Mouse (Mus musculus) hindbrain, embryonic 12.5 days (tissue): ENCODE results near the gene Zic3. TPM values are rescaled to one million over a fixed set of nuclear protein-coding genes. Genes with fewer than 3 reads are reported as not detected.
A peak's percentile ranks its signal among the peaks of the same experiment; 100 is the strongest.

Source experiments
- ATAC-seq: fragments of 200-750 bp; cut with Nextera tagmentation; 2 replicates; pipeline ENCODE4 v1.8.0; 2017; ENCODE audit warnings: moderate TSS enrichment; ENCODE audit not compliant: low FRiP score
- H3K27ac ChIP-seq: fragments of 300-500 bp; sonication (generic); 2 replicates; pipeline ENCODE4 v1.5.1; 2016; ENCODE audit warnings: mild to moderate bottlenecking
- H3K27me3 ChIP-seq: fragments of 300-500 bp; sonication (generic); 2 replicates; pipeline ENCODE4 v1.6.1; 2016; ENCODE audit warnings: mild to moderate bottlenecking
- H3K36me3 ChIP-seq: fragments of 300-500 bp; sonication (generic); 2 replicates; pipeline ENCODE4 v1.6.1; 2016; ENCODE audit warnings: mild to moderate bottlenecking
- H3K4me1 ChIP-seq: fragments of 300-500 bp; sonication (generic); 2 replicates; pipeline ENCODE4 v1.6.1; 2016
- H3K4me2 ChIP-seq: fragments of 300-500 bp; sonication (generic); replicated peaks from 2 replicates; pipeline ENCODE4 v1.6.1; 2016; ENCODE audit warnings: mild to moderate bottlenecking
- H3K4me3 ChIP-seq: fragments of 300-500 bp; sonication (generic); 2 replicates; pipeline ENCODE4 v1.5.1; 2016; ENCODE audit warnings: mild to moderate bottlenecking
- H3K9ac ChIP-seq: fragments of 300-500 bp; sonication (generic); 2 replicates; pipeline ENCODE4 v1.6.1; 2016; ENCODE audit warnings: mild to moderate bottlenecking, moderate library complexity
- H3K9me3 ChIP-seq: fragments of 300-500 bp; sonication (generic); replicated peaks from 2 replicates; pipeline ENCODE4 v1.6.1; 2016; ENCODE audit warnings: mild to moderate bottlenecking
- WGBS: fragments of 180-500 bp; shearing (Covaris S2); methylation state at CpG from one replicate; pipeline ENCODE4 v1.1.7; 2016; 5-methylcytosine and 5-hydroxymethylcytosine counted together
- polyA plus RNA-seq: library from polyadenylated mRNA; unstranded; fragments of >200 nt; fragmentation: Nextera tagmentation; extraction: Ambion mirVana; gene quantifications from 2 replicates; pipeline ENCODE4 v1.2.1, GENCODE M21; 2016

The Zic3 gene
- polyA plus RNA-seq, 1 experiment from 2014 or later = 31.5 TPM

- Histone ChIP-seq H3K4me3 (peak overlapping the region; percentile 43), H3K9me3 (no peaks in the 10 kb centered on the region), H3K27me3 (peaks cover 22% of the 10 kb centered on the region), H3K27ac (peak overlapping the region; percentile 78), H3K4me2 (peak overlapping the region; percentile 56), H3K9ac (peak overlapping the region; percentile 61; the same call in 1 of the 2 replicates), H3K4me1 (no peaks in the 10 kb centered on the region), H3K36me3 (no peaks in the 10 kb centered on the region)
- WGBS = 24% methylated on average over 48 of the region's 48 CpGs
- ATAC-seq = peak; percentile 95
Observed at GRCm38 (mm10) chrX:58030100-58030834, 7.8 kb downstream of the Zic3 start.

DNA sequence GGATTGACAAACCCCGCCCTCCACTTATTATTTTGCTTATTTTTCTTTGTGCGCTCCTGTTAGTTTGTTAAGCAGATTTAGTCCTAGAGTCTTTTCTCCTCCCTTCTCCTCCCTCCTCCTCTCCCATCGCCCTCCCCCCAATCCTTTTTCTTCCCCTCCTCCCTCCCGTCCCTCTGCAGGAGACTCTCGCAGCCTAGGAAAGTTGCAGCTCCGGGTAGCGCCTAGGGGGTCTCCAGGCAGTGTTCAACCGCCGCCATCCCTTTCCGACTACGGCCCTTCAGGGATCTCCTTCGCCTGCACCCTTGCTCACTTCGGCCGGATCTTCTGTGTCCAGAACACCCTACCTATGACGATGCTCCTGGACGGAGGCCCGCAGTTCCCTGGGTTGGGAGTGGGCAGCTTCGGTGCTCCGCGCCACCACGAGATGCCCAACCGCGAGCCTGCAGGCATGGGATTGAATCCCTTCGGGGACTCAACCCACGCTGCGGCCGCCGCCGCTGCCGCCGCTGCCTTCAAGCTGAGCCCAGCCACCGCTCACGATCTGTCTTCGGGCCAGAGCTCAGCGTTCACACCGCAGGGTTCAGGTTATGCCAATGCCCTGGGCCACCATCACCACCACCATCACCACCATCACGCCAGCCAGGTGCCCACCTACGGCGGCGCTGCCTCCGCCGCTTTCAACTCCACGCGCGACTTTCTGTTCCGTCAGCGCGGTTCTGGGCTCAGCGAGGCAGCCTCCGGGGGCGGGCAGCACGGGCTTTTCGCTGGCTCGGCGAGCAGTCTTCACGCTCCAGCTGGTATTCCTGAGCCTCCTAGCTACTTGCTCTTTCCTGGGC, 8.6 kb downstream of the Zic3 start:
- H3K4me1 ChIP-seq = no peaks in the 10 kb centered on the region
- H3K4me2 ChIP-seq = peak overlapping the region; percentile 56
- ATAC-seq = peak; percentile 59
- no peaks in the 10 kb centered on the region for H3K9me3 ChIP-seq
- peak overlapping the region; percentile 61 for H3K9ac ChIP-seq
- H3K27ac ChIP-seq = peak overlapping the region; percentile 78
- WGBS = 20% methylated on average over 54 of the region's 56 CpGs
- peak overlapping the region; percentile 43 for H3K4me3 ChIP-seq
- no peaks in the 10 kb centered on the region for H3K36me3 ChIP-seq
- peaks cover 16% of the 10 kb centered on the region for H3K27me3 ChIP-seq

- peak overlapping the region; percentile 78 for H3K27ac ChIP-seq
- H3K4me2 ChIP-seq = peak overlapping the region; percentile 56
- 16% methylated on average over 56 of the region's 56 CpGs for WGBS
- H3K9me3 ChIP-seq = no peaks in the 10 kb centered on the region
- ATAC-seq = no peak
- H3K27me3 ChIP-seq = peaks cover 16% of the 10 kb centered on the region
- H3K9ac ChIP-seq = peak overlapping the region; percentile 61
- peak overlapping the region; percentile 43 for H3K4me3 ChIP-seq
- no peaks in the 10 kb centered on the region for H3K4me1 ChIP-seq
- no peaks in the 10 kb centered on the region for H3K36me3 ChIP-seq
Observed at GRCm38 (mm10) chrX:58031671-58032605, 9.4 kb downstream of the Zic3 start.

GRCm38 (mm10) chrX:58032622-58033021, 10.1 kb downstream of the Zic3 start:
- Histone ChIP-seq H3K9me3 (no peaks in the 10 kb centered on the region), H3K4me3 (peak overlapping the region; percentile 43), H3K27me3 (peaks cover 15% of the 10 kb centered on the region), H3K9ac (peak overlapping the region; percentile 40), H3K36me3 (no peaks in the 10 kb centered on the region), H3K4me2 (peak overlapping the region; percentile 56), H3K27ac (no peak overlapping the region), H3K4me1 (no peaks in the 10 kb centered on the region)
- 28% methylated on average over 7 of the region's 7 CpGs for WGBS
- no peak for ATAC-seq

GRCm38 (mm10) chrX:58033521-58033920, 11.0 kb downstream of the Zic3 start:
- Histone ChIP-seq H3K4me2 (peak overlapping the region; percentile 34), H3K36me3 (no peaks in the 10 kb centered on the region), H3K27me3 (peaks cover 19% of the 10 kb centered on the region), H3K9ac (peak overlapping the region; percentile 40), H3K4me3 (peak overlapping the region; percentile 43), H3K9me3 (no peaks in the 10 kb centered on the region), H3K4me1 (no peaks in the 10 kb centered on the region), H3K27ac (no peak overlapping the region)
- ATAC-seq = no peak
- WGBS = 23% methylated on average over 22 of the region's 22 CpGs

GRCm38 (mm10) chrX:58038061-58039007, 15.8 kb downstream of the Zic3 start:
- peak overlapping the region; percentile 77 for H3K27ac ChIP-seq
- no peaks in the 10 kb centered on the region for H3K4me1 ChIP-seq
- H3K27me3 ChIP-seq = peaks cover 14% of the 10 kb centered on the region
- peak overlapping the region; percentile 49 for H3K4me2 ChIP-seq
- H3K36me3 ChIP-seq = no peaks in the 10 kb centered on the region
- peak; percentile 89 for ATAC-seq
- WGBS = 18% methylated on average over 64 of the region's 70 CpGs
- peak overlapping the region; percentile 37 for H3K4me3 ChIP-seq
- no peaks in the 10 kb centered on the region for H3K9me3 ChIP-seq
- peak overlapping the region; percentile 4; the same call in 1 of the 2 replicates for H3K9ac ChIP-seq

GRCm38 (mm10) chrX:58039703-58040102, 17.2 kb downstream of the Zic3 start:
- no peak overlapping the region for H3K4me2 ChIP-seq
- no peak for ATAC-seq
- no peak overlapping the region for H3K4me3 ChIP-seq
- H3K27ac ChIP-seq = no peak overlapping the region
- H3K9ac ChIP-seq = no peak overlapping the region
- no peaks in the 10 kb centered on the region for H3K4me1 ChIP-seq
- H3K27me3 ChIP-seq = peaks cover 14% of the 10 kb centered on the region
- WGBS = 38% methylated on average over 4 of the region's 4 CpGs
- no peaks in the 10 kb centered on the region for H3K36me3 ChIP-seq
- no peaks in the 10 kb centered on the region for H3K9me3 ChIP-seq

GRCm38 (mm10) chrX:58041865-58042264, 19.4 kb downstream of the Zic3 start:
- Histone ChIP-seq H3K4me1 (no peaks in the 10 kb centered on the region), H3K9ac (no peak overlapping the region), H3K27me3 (peaks cover 14% of the 10 kb centered on the region), H3K27ac (no peak overlapping the region), H3K4me2 (no peak overlapping the region), H3K9me3 (no peaks in the 10 kb centered on the region), H3K4me3 (no peak overlapping the region), H3K36me3 (no peaks in the 10 kb centered on the region)
- no peak for ATAC-seq
- whole genome bisulfite sequencing = 55% methylated on average over 3 of the region's 3 CpGs

DNA sequence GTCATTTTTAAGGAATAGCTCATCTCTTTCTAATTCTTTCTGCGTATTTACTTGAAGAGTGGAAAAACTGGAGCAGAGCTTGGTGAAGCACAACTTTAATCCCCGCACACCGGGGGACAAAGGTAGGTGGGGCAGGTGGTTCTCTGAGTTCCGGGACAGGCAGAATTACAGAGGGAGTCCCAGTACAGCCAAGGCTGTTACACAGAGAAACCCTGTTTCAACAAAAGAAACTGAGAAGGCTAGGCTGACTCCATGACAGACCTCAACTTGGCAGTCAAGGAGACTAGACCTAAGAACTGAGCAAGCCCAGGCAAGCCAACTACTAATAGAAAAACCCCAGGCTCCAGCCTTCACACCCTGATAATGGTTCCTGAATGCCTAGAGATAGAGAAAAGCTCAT, 20.0 kb downstream of the Zic3 start:
- Histone ChIP-seq H3K36me3 (no peaks in the 10 kb centered on the region), H3K4me1 (no peaks in the 10 kb centered on the region), H3K9me3 (no peaks in the 10 kb centered on the region), H3K4me3 (no peak overlapping the region), H3K27ac (no peak overlapping the region), H3K27me3 (peaks cover 11% of the 10 kb centered on the region), H3K9ac (no peak overlapping the region), H3K4me2 (no peak overlapping the region)
- ATAC-seq = no peak
- 84% methylated on average over 4 of the region's 4 CpGs for WGBS
